Mouse (Mus musculus): ENCODE data around the gene Gnai2. TPM values are rescaled to one million over a fixed set of nuclear protein-coding genes. Genes with fewer than 3 reads are reported as not detected.

Gene Gnai2
- polyA plus RNA-seq, 2 experiments = 124 to 137 TPM

- H3K36me3 ChIP-seq (replicated peaks; ENCODE audit: control insufficient read depth, insufficient read depth, low read depth) = peaks cover 44% of the 10 kb centered on the region
- peak; percentile 21 for ATAC-seq (ENCODE audit: insufficient read depth)
- H3K4me1 ChIP-seq (replicated peaks; ENCODE audit: control insufficient read depth in 2 of 2, insufficient read depth in 2 of 2, low read length in 1 of 2) = peaks cover 24 to 28% of the 10 kb centered on the region in 2 experiments
- H3K4me2 ChIP-seq (ENCODE audit: low read depth) = peak overlapping the region; percentile 97
- H3K4me3 ChIP-seq (ENCODE audit: insufficient read depth in 1 of 2, low read depth in 2 of 2, low read length in 2 of 2) = peak overlapping the region; percentile 83 to 98
- H3K27me3 ChIP-seq (ENCODE audit: control insufficient read depth, insufficient read depth, low read length) = no peaks in the 10 kb centered on the region
- no peaks in the 10 kb centered on the region for H3K9me3 ChIP-seq (ENCODE audit: control insufficient read depth, low read length)
- no peak for TF ChIP-seq CTCF (IDR thresholded peaks at IDR 0.05; ENCODE audit: low read depth)
- TF ChIP-seq EP300 (IDR thresholded peaks at IDR 0.05; ENCODE audit: low read depth) = peak; percentile 72
- peak overlapping the region; percentile 97 for H3K27ac ChIP-seq
- peak; percentile 73 to 79 (median 77) for DNase-seq (ENCODE audit: low read depth in 3 of 3, low spot score in 3 of 3)
- peak overlapping the region; percentile 90 for H3K9ac ChIP-seq (replicated peaks)
- under 1% methylated on average over 33 of the region's 33 CpGs for WGBS (ENCODE audit: insufficient replicate concordance)
Measured at GRCm38 (mm10) chr9:107587833-107588639, 47.1 kb downstream of the Gnai2 start.

GRCm38 (mm10) chr9:107586974-107587832 is 48.0 kb downstream of the Gnai2 start, which contains the start of gene Ifrd2:
Gene Ifrd2, plus strand, starts transcription at chr9:107587642.
- Histone ChIP-seq H3K4me1 (replicated peaks; ENCODE audit: control insufficient read depth in 2 of 2, insufficient read depth in 2 of 2, low read length in 1 of 2) (peaks cover 27 to 33% of the 10 kb centered on the region in 2 experiments), H3K27ac (peak within 1 kb of the TSS; percentile 99), H3K27me3 (ENCODE audit: control insufficient read depth, insufficient read depth, low read length) (no peaks in the 10 kb centered on the region), H3K4me3 (ENCODE audit: insufficient read depth in 1 of 2, low read depth in 2 of 2, low read length in 2 of 2) (peak within 1 kb of the TSS; percentile 83 to 98), H3K4me2 (ENCODE audit: low read depth) (peak within 1 kb of the TSS; percentile 97), H3K9ac (replicated peaks) (peak within 1 kb of the TSS; percentile 91), H3K36me3 (replicated peaks; ENCODE audit: control insufficient read depth, insufficient read depth, low read depth) (peaks cover 36% of the 10 kb centered on the region), H3K9me3 (ENCODE audit: control insufficient read depth, low read length) (no peaks in the 10 kb centered on the region)
- ATAC-seq (ENCODE audit: insufficient read depth) (peak; percentile 90), DNase-seq (ENCODE audit: low read depth in 3 of 3, low spot score in 3 of 3) (peak; percentile 99 to 100 (median 100))
- no peak for TF ChIP-seq CTCF (IDR thresholded peaks at IDR 0.05; ENCODE audit: low read depth)
- peak; percentile 95 for TF ChIP-seq EP300 (IDR thresholded peaks at IDR 0.05; ENCODE audit: low read depth)
- 6% methylated on average over 46 of the region's 46 CpGs for WGBS (ENCODE audit: insufficient replicate concordance)

GRCm38 (mm10) chr9:107586504-107586903 is 48.7 kb downstream of the Gnai2 start:
- H3K4me2 ChIP-seq (ENCODE audit: low read depth) = peak overlapping the region; percentile 76
- H3K36me3 ChIP-seq (replicated peaks; ENCODE audit: control insufficient read depth, insufficient read depth, low read depth) = peaks cover 29% of the 10 kb centered on the region
- ATAC-seq (ENCODE audit: insufficient read depth) = no peak

GRCm38 (mm10) chr9:107583174-107583573 is 52.0 kb downstream of the Gnai2 start:
- DNase-seq (ENCODE audit: low read depth in 3 of 3, low spot score in 3 of 3) = no peak
- 84% methylated on average over 14 of the region's 14 CpGs for WGBS (ENCODE audit: insufficient replicate concordance)
- Histone ChIP-seq H3K27me3 (ENCODE audit: control insufficient read depth, insufficient read depth, low read length) (no peaks in the 10 kb centered on the region), H3K27ac (no peak overlapping the region), H3K4me1 (replicated peaks; ENCODE audit: control insufficient read depth in 2 of 2, insufficient read depth in 2 of 2, low read length in 1 of 2) (peaks cover 22 to 33% of the 10 kb centered on the region in 2 experiments), H3K4me2 (ENCODE audit: low read depth) (no peak overlapping the region), H3K9me3 (ENCODE audit: control insufficient read depth, low read length) (no peaks in the 10 kb centered on the region), H3K36me3 (replicated peaks; ENCODE audit: control insufficient read depth, insufficient read depth, low read depth) (no peaks in the 10 kb centered on the region; the same call in 1 of the 2 replicates), H3K9ac (replicated peaks) (no peak overlapping the region), H3K4me3 (ENCODE audit: insufficient read depth in 1 of 2, low read depth in 2 of 2, low read length in 2 of 2) (no peak overlapping the region)
- no peak for ATAC-seq (ENCODE audit: insufficient read depth)
- no peak for TF ChIP-seq CTCF (IDR thresholded peaks at IDR 0.05; ENCODE audit: low read depth)
- no peak for TF ChIP-seq EP300 (IDR thresholded peaks at IDR 0.05; ENCODE audit: low read depth)

More at GRCm38 (mm10) chr9:107586504-107586903, 48.7 kb downstream of the Gnai2 start:
- Histone ChIP-seq H3K9ac (replicated peaks) (peak overlapping the region; percentile 91), H3K27ac (peak overlapping the region; percentile 99), H3K4me3 (ENCODE audit: insufficient read depth in 1 of 2, low read depth in 2 of 2, low read length in 2 of 2) (peak overlapping the region; percentile 56 to 98), H3K27me3 (ENCODE audit: control insufficient read depth, insufficient read depth, low read length) (no peaks in the 10 kb centered on the region), H3K9me3 (ENCODE audit: control insufficient read depth, low read length) (no peaks in the 10 kb centered on the region), H3K4me1 (replicated peaks; ENCODE audit: control insufficient read depth in 2 of 2, insufficient read depth in 2 of 2, low read length in 1 of 2) (peaks cover 32 to 39% of the 10 kb centered on the region in 2 experiments)
- TF ChIP-seq EP300 (IDR thresholded peaks at IDR 0.05; ENCODE audit: low read depth) (no peak), CTCF (IDR thresholded peaks at IDR 0.05; ENCODE audit: low read depth) (no peak)
- no peak for DNase-seq (ENCODE audit: low read depth in 3 of 3, low spot score in 3 of 3)
- WGBS (ENCODE audit: insufficient replicate concordance) = 80% methylated on average over 5 of the region's 5 CpGs
